Mouse (Mus musculus): ENCODE data around the gene Myl6.

Myl6 gene

GRCm38 (mm10) chr10:128499116-128499671, 5.2 kb upstream of the Myl6 start:
- ChIA-PET CTCF (interaction anchor here (0.5 to 2.5 kb wide), 25 partner anchors 11 to 305 kb away, joined by 3 to 15 read pairs (median 3); partner anchors contain the start of genes Esyt1 (in 2 of the 4), Nabp2 (in 1 of the 4), Pa2g4 (in 1 of the 4) and Rnf41 (in 1 of the 4)), POLR2A (interaction anchor here (0.6 to 3.3 kb wide), 100 partner anchors 8 to 1150 kb away, joined by 3 to 77 read pairs (median 4); partner anchors contain the start of genes Zc3h10 (in 4 of the 4), Esyt1 (in 3 of the 4), Nabp2 (in 3 of the 4) and Pa2g4 (in 3 of the 4))

DNA sequence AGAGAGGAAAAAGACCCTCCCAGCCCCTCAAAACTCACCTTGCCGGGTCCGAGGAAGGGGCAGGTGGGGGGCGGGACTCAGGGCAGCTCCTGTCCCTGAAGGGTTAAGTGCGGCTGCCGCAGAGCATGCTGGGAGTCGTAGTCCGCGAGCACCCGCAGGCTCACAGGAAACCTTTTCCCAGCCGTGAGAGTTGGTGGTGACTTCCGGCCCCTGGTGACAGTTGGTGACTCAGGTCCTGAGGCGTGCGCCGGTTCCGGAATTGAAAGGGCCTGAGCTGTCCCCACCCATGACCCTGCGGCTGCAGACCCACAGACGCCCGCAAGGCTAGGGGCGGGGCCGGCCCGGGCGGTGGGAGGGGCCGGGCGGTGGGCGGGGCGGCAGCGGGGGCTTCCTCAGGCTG, 4.6 kb upstream of the Myl6 start, which contains the start of gene Myl6b:
Myl6b (minus strand) TSS at position 96 of the 400 bp plus-strand sequence.
- ChIA-PET CTCF (interaction anchor here (0.5 to 2.5 kb wide), 18 partner anchors 14 to 276 kb away, joined by 3 to 15 read pairs (median 3); partner anchors contain the start of genes Esyt1 (in 3 of the 4), Nabp2 (in 1 of the 4), Pa2g4 (in 1 of the 4) and Rnf41 (in 1 of the 4)), POLR2A (interaction anchor here (0.6 to 3.3 kb wide), 92 partner anchors 8 to 542 kb away, joined by 3 to 77 read pairs (median 5); partner anchors contain the start of genes Zc3h10 (in 4 of the 4), Esyt1 (in 3 of the 4), Nabp2 (in 3 of the 4) and Pa2g4 (in 3 of the 4))

- ChIA-PET POLR2A (interaction anchor here in 2 of 4 experiments (2.5 to 3.3 kb wide), 7 partner anchors 9 to 126 kb away, joined by 13 to 77 read pairs (median 17); partner anchors contain the start of genes Esyt1 (in 1 of the 2), Nabp2 (in 1 of the 2), Pa2g4 (in 1 of the 2) and Rnf41 (in 1 of the 2)), CTCF (interaction anchor here in 1 of 4 experiments (0.6 to 1.0 kb wide), 3 partner anchors 69 to 974 kb away, joined by 3 to 4 read pairs (median 4); partner anchors contain the start of gene Pa2g4)
Measured at GRCm38 (mm10) chr10:128497134-128497737, 3.3 kb upstream of the Myl6 start.

DNA sequence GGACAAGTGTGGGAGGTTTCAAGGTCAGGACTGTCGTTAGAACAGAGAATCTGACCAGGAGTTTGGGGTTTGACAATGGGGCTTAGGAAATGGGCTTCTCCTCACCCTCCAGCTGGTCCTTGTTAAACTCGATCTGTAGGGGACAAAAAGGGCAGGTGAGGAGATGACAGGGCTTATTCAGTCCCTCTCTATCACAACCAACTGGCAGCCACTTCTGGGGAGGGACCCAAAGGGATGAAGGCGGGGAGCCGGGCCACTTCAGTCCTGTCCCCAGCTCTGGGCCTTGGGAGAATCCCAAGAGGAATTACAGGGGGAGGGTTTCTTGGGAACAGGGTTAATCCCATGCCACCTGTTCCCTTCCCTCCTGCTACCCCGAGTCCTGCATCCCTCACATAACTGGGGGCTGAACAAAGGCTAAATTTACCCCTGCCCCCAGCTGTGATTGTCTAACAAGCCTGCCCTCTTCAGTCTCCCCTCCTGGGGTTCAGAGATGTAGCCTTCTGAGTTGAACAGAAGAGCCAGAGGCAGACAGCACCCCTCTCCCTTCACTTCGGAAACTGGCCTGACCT, 2.6 kb upstream of the Myl6 start:
- ChIA-PET POLR2A (interaction anchor here in 3 of 4 experiments (0.6 to 4.2 kb wide), 6 partner anchors 14 to 127 kb away, joined by 3 to 54 read pairs (median 31); partner anchors contain the start of genes Zc3h10 (in 2 of the 3), Esyt1 (in 1 of the 3) and Pa2g4 (in 1 of the 3)), CTCF (interaction anchor here in 2 of 4 experiments (0.6 kb wide), 2 partner anchors 42 to 120 kb away, joined by 4 read pairs; no protein-coding TSS in a partner anchor)

DNA sequence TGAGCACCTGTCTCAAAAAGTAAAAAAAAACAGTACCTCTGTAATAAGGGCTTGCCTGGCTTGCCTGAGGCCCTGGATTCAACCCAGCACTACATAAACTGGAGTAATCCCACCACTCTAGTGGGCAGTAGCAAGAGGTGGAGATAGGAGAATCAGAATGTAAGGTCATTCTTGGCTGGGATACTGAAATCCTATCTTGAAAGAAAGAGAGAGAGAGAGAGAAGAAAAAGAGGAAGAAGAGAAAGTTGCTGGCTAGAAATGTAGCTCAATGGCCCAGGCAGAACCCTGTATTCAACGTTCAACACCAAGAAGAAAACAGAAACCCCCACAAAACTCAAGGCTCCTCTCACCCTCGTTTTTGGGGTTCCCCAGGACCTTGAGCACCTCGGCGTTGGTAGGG, 2.0 kb upstream of the Myl6 start:
- ChIA-PET CTCF (interaction anchor here in 2 of 4 experiments (0.6 to 2.6 kb wide), 3 partner anchors 29 to 212 kb away, joined by 4 to 16 read pairs (median 4); partner anchors contain the start of gene Esyt1 (in 1 of the 2)), POLR2A (interaction anchor here in 3 of 4 experiments (0.6 to 4.2 kb wide), 12 partner anchors 8 to 428 kb away, joined by 3 to 75 read pairs (median 19); partner anchors contain the start of genes Zc3h10 (in 2 of the 3), Ankrd52 (in 1 of the 3), Bloc1s1 (in 1 of the 3) and Esyt1 (in 1 of the 3))

GRCm38 (mm10) chr10:128495270-128495669, 1.3 kb upstream of the Myl6 start:
- POLR2A ChIA-PET = interaction anchor here in 3 of 4 experiments (0.6 to 4.8 kb wide), 39 partner anchors 8 to 428 kb away, joined by 3 to 75 read pairs (median 6); partner anchors contain the start of genes Pa2g4 (in 3 of the 3), Zc3h10 (in 3 of the 3), Esyt1 (in 2 of the 3) and Nabp2 (in 2 of the 3)
- CTCF ChIA-PET = interaction anchor here (0.5 to 2.7 kb wide), 14 partner anchors 10 to 319 kb away, joined by 3 to 16 read pairs (median 4); partner anchors contain the start of genes Cnpy2 (in 1 of the 4), Esyt1 (in 1 of the 4), Nabp2 (in 1 of the 4) and Rnf41 (in 1 of the 4)

- ChIA-PET CTCF (interaction anchor here (0.5 to 2.7 kb wide), 21 partner anchors 9 to 398 kb away, joined by 3 to 16 read pairs (median 4); partner anchors contain the start of genes Esyt1 (in 2 of the 4), Cnpy2 (in 1 of the 4), Nabp2 (in 1 of the 4) and Rnf41 (in 1 of the 4)), POLR2A (interaction anchor here in 3 of 4 experiments (0.6 to 4.8 kb wide), 55 partner anchors 8 to 429 kb away, joined by 3 to 75 read pairs (median 8); partner anchors contain the start of genes Ankrd52 (in 3 of the 3), Esyt1 (in 3 of the 3), Pa2g4 (in 3 of the 3) and Zc3h10 (in 3 of the 3))
Measured at GRCm38 (mm10) chr10:128494667-128495245, 811 bp upstream of the Myl6 start.

DNA sequence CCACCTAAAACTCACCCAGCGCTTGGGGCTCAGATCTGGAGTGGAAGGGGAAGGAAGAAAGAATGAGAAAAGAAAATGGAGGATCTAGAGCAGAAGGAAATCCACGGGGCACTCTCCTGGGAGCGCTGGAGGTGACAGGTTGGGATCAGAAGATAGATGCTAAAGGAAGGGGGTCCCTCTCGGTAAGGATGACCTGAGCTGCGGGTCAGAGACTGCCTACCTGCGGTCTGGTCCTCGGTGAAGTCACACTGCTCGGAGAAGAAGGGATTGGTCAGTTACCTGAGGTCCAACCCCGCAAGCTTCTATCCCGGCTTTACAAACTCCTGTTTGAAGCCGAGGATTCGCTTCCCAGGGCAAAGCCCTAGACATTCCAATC, 638 bp downstream of the Myl6 start:
- ChIA-PET POLR2A (interaction anchor here (0.5 to 4.8 kb wide), 111 partner anchors 8 to 459 kb away, joined by 3 to 75 read pairs (median 5); partner anchors contain the start of genes Ankrd52 (in 3 of the 4), Esyt1 (in 3 of the 4), Nabp2 (in 3 of the 4) and Pa2g4 (in 3 of the 4)), CTCF (interaction anchor here in 3 of 4 experiments (0.5 to 2.7 kb wide), 22 partner anchors 11 to 1676 kb away, joined by 3 to 16 read pairs (median 5); partner anchors contain the start of genes Esyt1 (in 2 of the 3), Nabp2 (in 2 of the 3), Rnf41 (in 2 of the 3) and Zc3h10 (in 2 of the 3))

GRCm38 (mm10) chr10:128492633-128493311, 1.2 kb downstream of the Myl6 start:
- ChIA-PET POLR2A (interaction anchor here in 3 of 4 experiments (0.6 to 4.8 kb wide), 72 partner anchors 9 to 458 kb away, joined by 3 to 75 read pairs (median 6); partner anchors contain the start of genes Esyt1 (in 3 of the 3), Pa2g4 (in 3 of the 3), Zc3h10 (in 3 of the 3) and Ankrd52 (in 2 of the 3)), CTCF (interaction anchor here in 3 of 4 experiments (0.5 to 2.7 kb wide), 9 partner anchors 10 to 428 kb away, joined by 3 to 13 read pairs (median 5); partner anchors contain the start of genes Esyt1 (in 1 of the 3) and Zc3h10 (in 1 of the 3))

- POLR2A ChIA-PET = interaction anchor here in 3 of 4 experiments (1.3 to 5.7 kb wide), 20 partner anchors 10 to 253 kb away, joined by 3 to 45 read pairs (median 16); partner anchors contain the start of genes Esyt1 (in 2 of the 3), Nabp2 (in 2 of the 3), Rnf41 (in 2 of the 3) and Cnpy2 (in 1 of the 3)
- CTCF ChIA-PET = interaction anchor here in 1 of 4 experiments (1.6 kb wide), 1 partner anchor 10 kb away, joined by 6 read pairs; no protein-coding TSS in a partner anchor
Measured at GRCm38 (mm10) chr10:128492051-128492450, 1.9 kb downstream of the Myl6 start.

DNA sequence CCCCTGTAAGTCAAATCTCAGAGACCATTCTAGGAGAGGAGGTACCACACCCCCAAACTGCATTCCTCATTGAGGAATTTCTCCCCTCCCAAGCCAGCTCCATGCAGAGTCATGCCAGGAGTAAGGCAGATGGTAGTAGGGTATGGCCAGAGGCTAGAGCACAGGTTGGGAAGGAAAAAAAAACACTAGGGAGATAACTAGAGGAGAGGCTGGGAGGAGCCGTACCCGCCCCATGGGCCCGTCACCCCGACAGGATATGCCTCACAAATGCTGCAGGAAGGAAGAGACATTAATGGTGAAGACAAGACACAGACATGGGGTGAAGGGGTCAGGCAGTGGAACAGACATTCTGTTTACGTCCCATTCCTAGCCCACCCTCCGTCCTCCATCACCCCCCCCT, 2.5 kb downstream of the Myl6 start:
- CTCF ChIA-PET = interaction anchor here in 1 of 4 experiments (1.1 kb wide), 1 partner anchor 17 kb away, joined by 3 read pairs; no protein-coding TSS in a partner anchor
- POLR2A ChIA-PET = interaction anchor here in 3 of 4 experiments (0.6 to 8.0 kb wide), 13 partner anchors 8 to 253 kb away, joined by 3 to 62 read pairs (median 5); partner anchors contain the start of genes Dgka (in 1 of the 3), Esyt1 (in 1 of the 3), Pa2g4 (in 1 of the 3) and Zc3h10 (in 1 of the 3)

DNA sequence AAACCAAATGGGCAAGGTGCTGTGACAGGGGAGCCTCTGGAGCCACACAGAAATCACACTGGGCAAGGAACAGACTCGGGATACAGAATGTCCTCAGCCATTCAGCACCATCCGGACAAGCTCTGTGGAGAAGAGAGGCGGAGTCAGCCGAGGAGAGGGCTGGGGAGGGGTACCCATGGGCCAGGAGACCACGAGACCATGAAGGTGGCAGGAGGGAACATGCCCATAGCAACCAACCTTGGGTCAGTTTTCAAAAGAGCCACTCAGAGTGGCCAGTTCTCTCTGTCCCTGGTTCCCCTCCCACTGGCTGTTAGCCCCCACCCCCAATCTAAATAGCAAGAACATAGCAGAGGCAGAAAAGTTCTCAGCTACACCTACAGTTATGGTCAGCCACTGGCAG, 3.0 kb downstream of the Myl6 start:
- POLR2A ChIA-PET = interaction anchor here (0.6 to 8.0 kb wide), 22 partner anchors 8 to 254 kb away, joined by 3 to 62 read pairs (median 4); partner anchors contain the start of genes Zc3h10 (in 3 of the 4), Esyt1 (in 2 of the 4), Myl6b (in 2 of the 4) and Dgka (in 1 of the 4)
- CTCF ChIA-PET = interaction anchor here in 2 of 4 experiments (1.1 to 1.4 kb wide), 2 partner anchors 16 to 17 kb away, joined by 3 read pairs; no protein-coding TSS in a partner anchor

- POLR2A ChIA-PET = interaction anchor here (0.6 to 8.0 kb wide), 24 partner anchors 8 to 313 kb away, joined by 3 to 62 read pairs (median 4); partner anchors contain the start of genes Zc3h10 (in 3 of the 4), Myl6b (in 2 of the 4), Nabp2 (in 2 of the 4) and Pa2g4 (in 2 of the 4)
Measured at GRCm38 (mm10) chr10:128490232-128490631, 3.7 kb downstream of the Myl6 start.

GRCm38 (mm10) chr10:128489785-128490184, 4.2 kb downstream of the Myl6 start:
- CTCF ChIA-PET = interaction anchor here in 1 of 4 experiments (1.4 kb wide), 1 partner anchor 15 kb away, joined by 3 read pairs; no protein-coding TSS in a partner anchor
- POLR2A ChIA-PET = interaction anchor here (0.6 to 8.0 kb wide), 24 partner anchors 8 to 312 kb away, joined by 3 to 62 read pairs (median 4); partner anchors contain the start of genes Zc3h10 (in 3 of the 4), Myl6b (in 2 of the 4), Nabp2 (in 2 of the 4) and Pa2g4 (in 2 of the 4)

More at GRCm38 (mm10) chr10:128490232-128490631, 3.7 kb downstream of the Myl6 start:
- CTCF ChIA-PET = interaction anchor here in 2 of 4 experiments (1.1 to 1.4 kb wide), 2 partner anchors 16 kb away, joined by 3 read pairs; no protein-coding TSS in a partner anchor

GRCm38 (mm10) chr10:128489380-128489779, 4.6 kb downstream of the Myl6 start:
- ChIA-PET CTCF (interaction anchor here in 3 of 4 experiments (0.6 to 1.4 kb wide), 3 partner anchors 15 to 131 kb away, joined by 3 read pairs; no protein-coding TSS in a partner anchor), POLR2A (interaction anchor here (0.6 to 8.0 kb wide), 24 partner anchors 9 to 267 kb away, joined by 3 to 62 read pairs (median 4); partner anchors contain the start of genes Zc3h10 (in 3 of the 4), Myl6b (in 2 of the 4), Pa2g4 (in 2 of the 4) and Nabp2 (in 1 of the 4))
